Mouse (Mus musculus) lung, postnatal 0 days (tissue): ENCODE measurements around the gene Hif1an. TPM values are rescaled to one million over a fixed set of nuclear protein-coding genes. Genes with fewer than 3 reads are reported as not detected.

Source experiments
- ATAC-seq: fragments of 200-750 bp; cut with Nextera tagmentation; 2 replicates; pipeline ENCODE4 v1.8.0; 2017; ENCODE audit warnings: moderate library complexity
- DNase-seq: peaks from one replicate; pipeline ENCODE4 v3.0.0-alpha.2; 2016; ENCODE audit warnings: low spot score
- H3K27ac ChIP-seq: fragments of 300-500 bp; sonication (generic); 2 replicates; pipeline ENCODE4 v1.5.1; 2014; ENCODE audit warnings: antibody characterized with exemption, mild to moderate bottlenecking, low read length, mixed read lengths
- H3K27me3 ChIP-seq: fragments of 300-500 bp; sonication (generic); replicated peaks from 2 replicates; pipeline ENCODE4 v1.6.1; 2014; ENCODE audit warnings: low read length, mixed read lengths; ENCODE audit not compliant: insufficient read depth
- H3K36me3 ChIP-seq: fragments of 300-500 bp; sonication (generic); 2 replicates; pipeline ENCODE4 v1.6.1; 2014; ENCODE audit warnings: low read length, mixed read lengths; ENCODE audit not compliant: insufficient read depth
- H3K4me1 ChIP-seq: fragments of 300-500 bp; sonication (generic); 2 replicates; pipeline ENCODE4 v1.6.1; 2014; ENCODE audit warnings: antibody characterized with exemption, low read depth, low read length, mixed read lengths; ENCODE audit not compliant: insufficient read depth
- H3K4me2 ChIP-seq: fragments of 300-500 bp; sonication (generic); replicated peaks from 2 replicates; pipeline ENCODE4 v1.6.1; 2014; ENCODE audit warnings: low read depth, mild to moderate bottlenecking, low read length, moderate library complexity, mixed read lengths
- H3K4me3 ChIP-seq: fragments of 300-500 bp; sonication (generic); 2 replicates; pipeline ENCODE4 v1.5.1; 2014; ENCODE audit warnings: low read depth, low read length
- H3K9ac ChIP-seq: fragments of 300-500 bp; sonication (generic); replicated peaks from 2 replicates; pipeline ENCODE4 v1.6.1; 2014; ENCODE audit warnings: low read depth, mild to moderate bottlenecking
- H3K9me3 ChIP-seq: fragments of 300-500 bp; sonication (generic); 2 replicates; pipeline ENCODE4 v1.6.1; 2016; ENCODE audit warnings: low read length, mixed read lengths
- CTCF ChIP-seq: IDR thresholded peaks from 2 replicates; pipeline ENCODE4 v1.5.1; 2016; ENCODE audit warnings: antibody characterized with exemption, mild to moderate bottlenecking
- EP300 ChIP-seq: IDR thresholded peaks from 2 replicates; pipeline ENCODE4 v1.6.1; 2016; ENCODE audit warnings: antibody characterized with exemption, mild to moderate bottlenecking, control low read depth
- WGBS: fragments of 180-500 bp; shearing (Covaris S2); extraction: QIAGEN DNeasy Blood & Tissue Kit; methylation state at CpG from one replicate; pipeline ENCODE4 v1.1.7; 2014; 5-methylcytosine and 5-hydroxymethylcytosine counted together
- polyA plus RNA-seq: library from polyadenylated mRNA; unstranded; fragments of >200 nt; fragmentation: Nextera tagmentation; extraction: Ambion mirVana; gene quantifications from 2 replicates; pipeline ENCODE4 v1.2.1, GENCODE M21; 2015

Hif1an gene
- polyA plus RNA-seq, 1 experiment from 2014 or later: 21.7 TPM

DNA sequence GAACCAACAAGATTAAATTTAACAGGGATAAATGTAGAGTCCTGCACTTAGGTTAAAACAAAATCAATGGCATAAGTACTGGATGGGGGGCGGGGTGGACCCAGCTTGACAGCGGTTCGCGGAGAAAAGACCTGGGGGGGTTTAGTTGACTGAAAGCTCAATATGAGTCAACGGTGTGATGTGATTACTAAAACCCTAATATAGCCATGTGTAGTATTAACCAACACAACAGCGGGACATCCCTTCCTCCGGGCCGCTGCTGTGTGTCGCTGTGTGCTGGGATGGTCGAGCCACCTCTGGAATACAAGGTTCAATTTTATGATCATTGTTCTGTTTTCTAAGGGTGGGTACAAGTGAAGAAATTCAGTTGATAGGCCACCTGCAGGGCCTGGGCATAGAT, 19.5 kb downstream of the Hif1an start:
- Histone ChIP-seq H3K4me1 (no peaks in the 10 kb centered on the region), H3K36me3 (no peaks in the 10 kb centered on the region), H3K9ac (no peak overlapping the region), H3K27ac (no peak overlapping the region), H3K27me3 (no peaks in the 10 kb centered on the region), H3K9me3 (no peaks in the 10 kb centered on the region), H3K4me3 (no peak overlapping the region), H3K4me2 (no peak overlapping the region)
- no peak for DNase-seq
- ATAC-seq: no peak
- WGBS: 83% methylated on average over 10 of the region's 10 CpGs
- TF ChIP-seq EP300: no peak
- TF ChIP-seq CTCF: no peak

DNA sequence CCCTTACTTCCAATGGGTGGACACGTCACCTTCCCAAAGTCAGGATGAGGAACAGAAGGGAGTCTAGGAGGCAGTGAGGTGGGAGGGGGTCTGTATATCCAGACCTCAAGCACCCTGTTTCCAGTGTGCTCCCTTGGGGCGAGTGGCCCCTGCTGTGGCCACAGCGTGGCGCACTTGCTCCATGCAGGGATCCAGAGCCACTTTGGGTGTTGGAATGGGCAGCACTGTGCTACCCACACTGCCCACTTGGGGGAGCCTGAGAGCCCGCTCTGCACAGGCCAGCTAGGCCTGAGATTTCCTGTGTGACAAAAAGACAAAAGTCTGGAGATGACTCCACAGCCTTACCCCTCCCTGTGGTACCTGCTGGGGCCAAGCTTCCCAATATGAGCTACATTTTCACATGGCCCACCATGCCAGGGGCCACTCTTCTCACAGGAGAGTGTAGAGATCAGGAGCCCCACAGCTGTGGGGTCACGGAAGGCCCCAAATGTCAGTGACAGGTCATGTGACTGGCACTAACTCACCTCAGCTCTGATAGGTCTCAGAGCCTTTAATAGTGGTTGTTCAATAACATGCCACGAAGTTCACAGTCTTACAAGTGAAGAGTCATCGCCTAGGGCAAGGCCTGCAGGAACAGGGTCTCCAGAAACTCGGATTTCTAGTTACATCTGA, 20.1 kb downstream of the Hif1an start:
- Histone ChIP-seq H3K27me3 (no peaks in the 10 kb centered on the region), H3K27ac (no peak overlapping the region), H3K4me1 (no peaks in the 10 kb centered on the region), H3K9me3 (no peaks in the 10 kb centered on the region), H3K4me2 (no peak overlapping the region), H3K4me3 (no peak overlapping the region), H3K9ac (no peak overlapping the region), H3K36me3 (no peaks in the 10 kb centered on the region)
- TF ChIP-seq CTCF (peak; percentile 100), EP300 (no peak)
- ATAC-seq: peak; percentile 90
- peak; percentile 88 for DNase-seq
- 34% methylated on average over 9 of the region's 9 CpGs for WGBS

DNA sequence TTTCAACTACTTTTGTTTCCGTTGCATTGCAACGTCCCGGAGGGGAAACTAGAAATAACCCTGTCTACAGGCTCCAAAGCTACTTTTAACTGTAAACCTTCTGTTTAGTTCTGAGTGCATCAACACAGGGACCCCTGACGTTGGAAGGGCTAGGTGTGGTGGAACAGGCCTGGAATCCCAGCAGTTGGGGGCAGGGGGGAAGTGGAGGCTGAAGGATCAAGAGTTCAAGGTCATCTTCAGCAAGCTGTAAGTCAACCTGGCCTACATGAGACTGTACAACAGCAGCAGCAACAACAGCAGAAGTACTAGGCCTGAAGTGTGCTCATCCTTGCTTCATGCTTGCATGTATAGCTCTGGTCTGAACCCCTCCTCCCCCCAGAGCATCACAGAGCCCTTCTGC, 25.4 kb downstream of the Hif1an start:
- ATAC-seq: no peak
- Histone ChIP-seq H3K36me3 (no peaks in the 10 kb centered on the region), H3K9me3 (no peaks in the 10 kb centered on the region), H3K9ac (no peak overlapping the region), H3K4me3 (no peak overlapping the region), H3K27ac (no peak overlapping the region), H3K4me2 (no peak overlapping the region), H3K4me1 (no peaks in the 10 kb centered on the region), H3K27me3 (no peaks in the 10 kb centered on the region)
- no peak for DNase-seq
- 42% methylated on average over 4 of the region's 4 CpGs for WGBS
- TF ChIP-seq CTCF (no peak), EP300 (no peak)

DNA sequence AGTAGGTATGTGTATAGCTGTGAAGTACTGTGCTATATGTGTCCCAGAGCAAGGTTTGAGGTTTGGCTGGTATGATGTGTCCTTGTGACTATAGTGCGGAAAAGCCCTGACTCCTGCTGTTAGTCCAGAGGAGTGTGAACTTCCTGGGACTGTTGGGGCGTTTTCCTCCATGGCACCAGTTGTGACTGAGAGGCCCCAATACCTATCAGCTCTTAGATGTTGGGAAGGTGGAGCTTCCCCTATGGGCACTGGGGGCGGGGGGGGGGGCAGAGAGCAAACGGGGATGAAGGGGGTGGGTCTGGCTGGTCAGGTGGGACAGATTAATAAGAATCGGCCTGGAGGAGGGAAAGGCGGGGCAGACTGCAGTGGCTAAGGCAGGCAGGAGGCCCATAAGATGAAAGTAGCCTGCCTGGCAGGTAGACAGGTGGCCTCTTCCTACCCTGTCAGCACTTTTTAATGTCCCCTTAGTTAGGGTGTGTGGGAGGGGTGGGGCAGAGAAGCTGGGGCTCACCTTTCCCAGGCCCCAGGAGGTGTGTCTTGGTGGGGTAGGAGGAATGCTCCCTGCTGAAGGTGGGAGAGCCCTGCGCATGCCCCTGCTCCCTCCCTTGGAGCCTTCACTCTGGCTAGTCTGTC, 27.1 kb downstream of the Hif1an start:
- H3K9ac ChIP-seq: no peak overlapping the region
- TF ChIP-seq CTCF: no peak
- TF ChIP-seq EP300: no peak
- no peaks in the 10 kb centered on the region for H3K36me3 ChIP-seq
- H3K4me1 ChIP-seq: no peaks in the 10 kb centered on the region
- H3K27ac ChIP-seq: no peak overlapping the region
- ATAC-seq (no peak), DNase-seq (no peak)
- H3K4me3 ChIP-seq: no peak overlapping the region
- 38% methylated on average over 7 of the region's 7 CpGs for WGBS
- H3K4me2 ChIP-seq: no peak overlapping the region
- no peaks in the 10 kb centered on the region for H3K9me3 ChIP-seq
- H3K27me3 ChIP-seq: no peaks in the 10 kb centered on the region

DNA sequence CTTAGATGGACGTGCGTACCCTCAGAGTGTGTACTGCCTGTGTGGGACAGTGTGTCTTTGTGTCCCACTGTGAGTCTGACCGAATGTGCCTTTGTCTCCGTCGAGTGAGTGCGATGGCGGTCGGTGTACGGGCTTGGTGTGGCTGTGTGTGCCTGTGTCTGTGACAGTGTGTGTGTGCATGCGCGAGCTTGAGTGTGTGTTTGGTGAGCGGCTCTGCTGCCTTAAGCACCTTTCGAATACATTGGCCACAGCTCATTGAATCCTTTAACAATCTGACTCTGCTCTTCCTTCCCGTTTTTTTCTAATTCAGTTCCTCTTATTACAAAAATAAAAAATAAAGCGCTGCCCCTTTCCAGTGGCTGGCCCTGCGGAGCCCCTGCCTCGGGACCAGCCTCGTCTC, 28.3 kb downstream of the Hif1an start:
- H3K36me3 ChIP-seq: no peaks in the 10 kb centered on the region
- no peaks in the 10 kb centered on the region for H3K9me3 ChIP-seq
- no peak overlapping the region for H3K27ac ChIP-seq
- no peaks in the 10 kb centered on the region for H3K4me1 ChIP-seq
- no peak overlapping the region for H3K9ac ChIP-seq
- no peak for ATAC-seq
- H3K4me3 ChIP-seq: no peak overlapping the region
- no peak overlapping the region for H3K4me2 ChIP-seq
- no peak for DNase-seq
- WGBS: 80% methylated on average over 18 of the region's 18 CpGs
- TF ChIP-seq EP300: no peak
- no peak for TF ChIP-seq CTCF
- no peaks in the 10 kb centered on the region for H3K27me3 ChIP-seq

DNA sequence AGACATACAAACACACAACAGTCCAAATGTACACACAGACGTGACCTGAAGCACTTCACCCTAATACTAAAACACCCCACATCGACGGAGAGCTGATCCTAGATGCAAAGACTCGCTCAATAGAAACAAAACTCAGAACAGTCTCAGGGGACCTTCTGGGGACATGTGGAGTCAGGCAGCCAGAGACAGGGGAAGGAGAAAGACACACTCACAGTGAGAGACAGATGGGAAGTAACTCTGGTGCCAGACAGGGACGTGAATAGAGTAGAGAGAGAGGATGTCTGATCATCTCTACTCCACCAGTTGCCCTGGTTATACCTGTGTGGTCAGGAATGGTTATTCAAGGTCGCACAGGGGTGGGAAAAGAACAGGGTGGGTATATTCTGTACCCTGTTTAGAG, 29.0 kb downstream of the Hif1an start:
- no peak overlapping the region for H3K4me3 ChIP-seq
- TF ChIP-seq CTCF (no peak), EP300 (no peak)
- WGBS: 66% methylated on average over 6 of the region's 6 CpGs
- H3K4me2 ChIP-seq: no peak overlapping the region
- no peak for DNase-seq
- H3K27me3 ChIP-seq: no peaks in the 10 kb centered on the region
- no peak overlapping the region for H3K9ac ChIP-seq
- H3K27ac ChIP-seq: no peak overlapping the region
- ATAC-seq: no peak
- no peaks in the 10 kb centered on the region for H3K9me3 ChIP-seq
- no peaks in the 10 kb centered on the region for H3K36me3 ChIP-seq
- H3K4me1 ChIP-seq: no peaks in the 10 kb centered on the region
